Mouse (Mus musculus): ENCODE measurements around the gene Hs3st4. TPM values are rescaled to one million over a fixed set of nuclear protein-coding genes. Genes with fewer than 3 reads are reported as not detected.

The Hs3st4 gene
- polyA plus RNA-seq, 1 experiment from 2014 or later, result 0.46 TPM

GRCm38 (mm10) chr7:123998601-123999000, 15.9 kb downstream of the Hs3st4 start:
- Histone ChIP-seq H3K9ac (replicated peaks) (no peak overlapping the region), H3K27ac (no peak overlapping the region), H3K9me3 (no peaks in the 10 kb centered on the region), H3K36me3 (no peaks in the 10 kb centered on the region), H3K27me3 (no peaks in the 10 kb centered on the region), H3K4me3 (replicated peaks) (no peak overlapping the region), H3K4me1 (replicated peaks) (no peaks in the 10 kb centered on the region), H3K4me2 (no peak overlapping the region)
- 69% methylated on average over 7 of the region's 7 CpGs for WGBS
- no peak for ATAC-seq (ENCODE audit: insufficient number of reproducible peaks, insufficient read depth, low FRiP score, low TSS enrichment, low read depth)

GRCm38 (mm10) chr7:124026908-124027307, 44.2 kb downstream of the Hs3st4 start:
- Histone ChIP-seq H3K4me2 (no peak overlapping the region), H3K4me3 (replicated peaks) (no peak overlapping the region), H3K9ac (replicated peaks) (no peak overlapping the region), H3K27ac (no peak overlapping the region), H3K27me3 (no peaks in the 10 kb centered on the region), H3K4me1 (replicated peaks) (no peaks in the 10 kb centered on the region), H3K9me3 (no peaks in the 10 kb centered on the region), H3K36me3 (no peaks in the 10 kb centered on the region)
- no peak for ATAC-seq (ENCODE audit: insufficient number of reproducible peaks, insufficient read depth, low FRiP score, low TSS enrichment, low read depth)
- WGBS, result 91% methylated on average over 5 of the region's 5 CpGs

- 51% methylated on average over 2 of the region's 2 CpGs for WGBS
- Histone ChIP-seq H3K9ac (replicated peaks) (no peak overlapping the region), H3K4me2 (no peak overlapping the region), H3K27me3 (no peaks in the 10 kb centered on the region), H3K9me3 (no peaks in the 10 kb centered on the region), H3K4me1 (replicated peaks) (peaks cover 3% of the 10 kb centered on the region; the same call in 1 of the 2 replicates), H3K36me3 (no peaks in the 10 kb centered on the region), H3K4me3 (replicated peaks) (no peak overlapping the region), H3K27ac (no peak overlapping the region)
- ATAC-seq (ENCODE audit: insufficient number of reproducible peaks, insufficient read depth, low FRiP score, low TSS enrichment, low read depth), result no peak
These were observed 49.6 kb downstream of the Hs3st4 start for GRCm38 (mm10) chr7:124032236-124032635.

GRCm38 (mm10) chr7:124033332-124033731, 50.7 kb downstream of the Hs3st4 start:
- H3K36me3 ChIP-seq, result no peaks in the 10 kb centered on the region
- 84% methylated on average over 2 of the region's 2 CpGs for WGBS

GRCm38 (mm10) chr7:124037281-124037700, 54.6 kb downstream of the Hs3st4 start:
- ATAC-seq (ENCODE audit: insufficient number of reproducible peaks, insufficient read depth, low FRiP score, low TSS enrichment, low read depth), result no peak
- peaks cover 27% of the 10 kb centered on the region for H3K4me1 ChIP-seq (replicated peaks)
- no peaks in the 10 kb centered on the region for H3K27me3 ChIP-seq
- WGBS, result 46% methylated on average over 5 of the region's 5 CpGs
- H3K9ac ChIP-seq (replicated peaks), result no peak overlapping the region
- no peaks in the 10 kb centered on the region for H3K36me3 ChIP-seq
- H3K9me3 ChIP-seq, result no peaks in the 10 kb centered on the region
- no peak overlapping the region for H3K4me2 ChIP-seq
- no peak overlapping the region for H3K4me3 ChIP-seq (replicated peaks)
- no peak overlapping the region for H3K27ac ChIP-seq

More at GRCm38 (mm10) chr7:124033332-124033731, 50.7 kb downstream of the Hs3st4 start:
- Histone ChIP-seq H3K4me1 (replicated peaks) (peaks cover 13% of the 10 kb centered on the region), H3K27me3 (no peaks in the 10 kb centered on the region), H3K4me2 (no peak overlapping the region), H3K9ac (replicated peaks) (no peak overlapping the region), H3K9me3 (no peaks in the 10 kb centered on the region), H3K4me3 (replicated peaks) (no peak overlapping the region), H3K27ac (no peak overlapping the region)
- ATAC-seq (ENCODE audit: insufficient number of reproducible peaks, insufficient read depth, low FRiP score, low TSS enrichment, low read depth), result no peak

- peak; percentile 80 for ATAC-seq (ENCODE audit: insufficient number of reproducible peaks, insufficient read depth, low FRiP score, low TSS enrichment, low read depth)
These were observed 56.5 kb downstream of the Hs3st4 start for GRCm38 (mm10) chr7:124039142-124039541.

GRCm38 (mm10) chr7:124047382-124047781, 64.7 kb downstream of the Hs3st4 start:
- Histone ChIP-seq H3K4me2 (no peak overlapping the region), H3K27me3 (no peaks in the 10 kb centered on the region), H3K4me1 (replicated peaks) (peaks cover 6% of the 10 kb centered on the region), H3K4me3 (replicated peaks) (no peak overlapping the region), H3K36me3 (no peaks in the 10 kb centered on the region), H3K27ac (no peak overlapping the region), H3K9ac (replicated peaks) (no peak overlapping the region), H3K9me3 (no peaks in the 10 kb centered on the region)
- ATAC-seq (ENCODE audit: insufficient number of reproducible peaks, insufficient read depth, low FRiP score, low TSS enrichment, low read depth), result no peak

More at GRCm38 (mm10) chr7:124039142-124039541, 56.5 kb downstream of the Hs3st4 start:
- Histone ChIP-seq H3K27ac (no peak overlapping the region), H3K4me1 (replicated peaks) (peaks cover 27% of the 10 kb centered on the region), H3K9me3 (no peaks in the 10 kb centered on the region), H3K36me3 (no peaks in the 10 kb centered on the region), H3K27me3 (no peaks in the 10 kb centered on the region), H3K4me3 (replicated peaks) (no peak overlapping the region), H3K9ac (replicated peaks) (no peak overlapping the region), H3K4me2 (peak overlapping the region; percentile 8)
- WGBS, result 14% methylated on average over 5 of the region's 5 CpGs

- no peak for ATAC-seq (ENCODE audit: insufficient number of reproducible peaks, insufficient read depth, low FRiP score, low TSS enrichment, low read depth)
- H3K27me3 ChIP-seq, result no peaks in the 10 kb centered on the region
- H3K4me3 ChIP-seq (replicated peaks), result no peak overlapping the region
- H3K9ac ChIP-seq (replicated peaks), result no peak overlapping the region
- no peak overlapping the region for H3K4me2 ChIP-seq
- H3K36me3 ChIP-seq, result no peaks in the 10 kb centered on the region
- 69% methylated on average over 1 of the region's 1 CpGs for WGBS
- no peaks in the 10 kb centered on the region for H3K9me3 ChIP-seq
- H3K4me1 ChIP-seq (replicated peaks), result peaks cover 6% of the 10 kb centered on the region
- H3K27ac ChIP-seq, result no peak overlapping the region
These were observed 66.3 kb downstream of the Hs3st4 start for GRCm38 (mm10) chr7:124048971-124049370.

- H3K4me1 ChIP-seq (replicated peaks), result peaks cover 6% of the 10 kb centered on the region
- WGBS, result 92% methylated on average over 5 of the region's 5 CpGs
- no peak overlapping the region for H3K27ac ChIP-seq
- H3K9me3 ChIP-seq, result no peaks in the 10 kb centered on the region
- no peak for ATAC-seq (ENCODE audit: insufficient number of reproducible peaks, insufficient read depth, low FRiP score, low TSS enrichment, low read depth)
- H3K27me3 ChIP-seq, result no peaks in the 10 kb centered on the region
- no peak overlapping the region for H3K9ac ChIP-seq (replicated peaks)
- no peaks in the 10 kb centered on the region for H3K36me3 ChIP-seq
- no peak overlapping the region for H3K4me3 ChIP-seq (replicated peaks)
- no peak overlapping the region for H3K4me2 ChIP-seq
These were observed 67.8 kb downstream of the Hs3st4 start for GRCm38 (mm10) chr7:124050421-124050820.

GRCm38 (mm10) chr7:124083741-124084140, 101.1 kb downstream of the Hs3st4 start:
- no peaks in the 10 kb centered on the region for H3K36me3 ChIP-seq
- no peak overlapping the region for H3K9ac ChIP-seq (replicated peaks)
- ATAC-seq (ENCODE audit: insufficient number of reproducible peaks, insufficient read depth, low FRiP score, low TSS enrichment, low read depth), result no peak
- no peak overlapping the region for H3K4me2 ChIP-seq
- no peaks in the 10 kb centered on the region for H3K9me3 ChIP-seq
- no peaks in the 10 kb centered on the region for H3K27me3 ChIP-seq
- no peak overlapping the region for H3K27ac ChIP-seq
- H3K4me3 ChIP-seq (replicated peaks), result no peak overlapping the region
- WGBS, result 85% methylated on average over 1 of the region's 1 CpGs
- H3K4me1 ChIP-seq (replicated peaks), result no peaks in the 10 kb centered on the region

GRCm38 (mm10) chr7:124129019-124129418, 146.3 kb downstream of the Hs3st4 start:
- WGBS, result 2% methylated on average over 2 of the region's 2 CpGs
- Histone ChIP-seq H3K27me3 (no peaks in the 10 kb centered on the region), H3K27ac (no peak overlapping the region), H3K36me3 (no peaks in the 10 kb centered on the region), H3K9me3 (no peaks in the 10 kb centered on the region), H3K4me2 (no peak overlapping the region), H3K9ac (replicated peaks) (no peak overlapping the region), H3K4me1 (replicated peaks) (no peaks in the 10 kb centered on the region), H3K4me3 (replicated peaks) (no peak overlapping the region)
- no peak for ATAC-seq (ENCODE audit: insufficient number of reproducible peaks, insufficient read depth, low FRiP score, low TSS enrichment, low read depth)

GRCm38 (mm10) chr7:124131312-124131711, 148.6 kb downstream of the Hs3st4 start:
- no peak for ATAC-seq (ENCODE audit: insufficient number of reproducible peaks, insufficient read depth, low FRiP score, low TSS enrichment, low read depth)
- no peaks in the 10 kb centered on the region for H3K9me3 ChIP-seq
- H3K4me1 ChIP-seq (replicated peaks), result peaks cover 7% of the 10 kb centered on the region
- H3K4me3 ChIP-seq (replicated peaks), result no peak overlapping the region
- WGBS, result 76% methylated on average over 7 of the region's 7 CpGs
- no peak overlapping the region for H3K9ac ChIP-seq (replicated peaks)
- no peaks in the 10 kb centered on the region for H3K27me3 ChIP-seq
- no peaks in the 10 kb centered on the region for H3K36me3 ChIP-seq
- H3K4me2 ChIP-seq, result no peak overlapping the region
- H3K27ac ChIP-seq, result no peak overlapping the region

Data from limb, embryonic 12.5 days (tissue).